Mouse (Mus musculus): ENCODE data around the gene Rev1.

- TF ChIP-seq NRF1 (IDR thresholded peaks at IDR 0.05; ENCODE audit: insufficient read depth, low read depth, low read length, poor library complexity, severe bottlenecking) (no peak), E2F4 (IDR thresholded peaks at IDR 0.05; ENCODE audit: borderline replicate concordance, low read depth, low read length) (no peak)
These were observed 81.5 kb downstream of the Rev1 start for GRCm38 (mm10) chr1:38048121-38048520.
